Mouse (Mus musculus): ENCODE measurements around the gene Usp33. TPM values are rescaled to one million over a fixed set of nuclear protein-coding genes. Genes with fewer than 3 reads are reported as not detected.

The Usp33 gene
- total RNA-seq, 4 experiments from 2014 or later: 129 to 150 (median 142) TPM

- no peak for DNase-seq (ENCODE audit: low spot score in 2 of 2)
Measured at GRCm38 (mm10) chr3:152400875-152401274, 54.6 kb downstream of the Usp33 start.

GRCm38 (mm10) chr3:152401964-152402670 lies 55.8 kb downstream of the Usp33 start:
- DNase-seq (ENCODE audit: low spot score in 2 of 2): no peak

GRCm38 (mm10) chr3:152402671-152403066 lies 56.4 kb downstream of the Usp33 start:
- DNase-seq (ENCODE audit: low spot score in 2 of 2): no peak

GRCm38 (mm10) chr3:152403827-152404226 lies 57.5 kb downstream of the Usp33 start:
- no peak for DNase-seq (ENCODE audit: low spot score in 2 of 2)

GRCm38 (mm10) chr3:152405420-152405819 lies 59.1 kb downstream of the Usp33 start:
- DNase-seq (ENCODE audit: low spot score in 2 of 2): no peak

- DNase-seq (ENCODE audit: low spot score in 2 of 2): no peak
Measured at GRCm38 (mm10) chr3:152405978-152406640, 59.8 kb downstream of the Usp33 start.

GRCm38 (mm10) chr3:152410980-152411551 lies 64.8 kb downstream of the Usp33 start:
- DNase-seq (ENCODE audit: low spot score in 2 of 2): no peak

GRCm38 (mm10) chr3:152412362-152412761 lies 66.1 kb downstream of the Usp33 start:
- no peak for DNase-seq (ENCODE audit: low spot score in 2 of 2)

- no peak for DNase-seq (ENCODE audit: low spot score in 2 of 2)
Measured at GRCm38 (mm10) chr3:152428925-152429324, 82.6 kb downstream of the Usp33 start.

- no peak for DNase-seq (ENCODE audit: low spot score in 2 of 2)
Measured at GRCm38 (mm10) chr3:152432677-152433076, 86.4 kb downstream of the Usp33 start.

- no peak for DNase-seq (ENCODE audit: low spot score in 2 of 2)
Measured at GRCm38 (mm10) chr3:152435590-152435989, 89.3 kb downstream of the Usp33 start.

GRCm38 (mm10) chr3:152438068-152438467 lies 91.8 kb downstream of the Usp33 start:
- no peak for DNase-seq (ENCODE audit: low spot score in 2 of 2)

GRCm38 (mm10) chr3:152442795-152443194 lies 96.5 kb downstream of the Usp33 start:
- no peak for DNase-seq (ENCODE audit: low spot score in 2 of 2)

Other genes with a start within 250 kb of the Usp33 start
- gene Gipc2, start 180.2 kb upstream of the Usp33 start, total RNA-seq (2022): 1 to 10 TPM; 3.3 to 6.7 (median 5.0) TPM
- 10 to 100 TPM; 62.7 to 70.1 (median 65.9) TPM for gene Dnajb4, start 136.2 kb upstream of the Usp33 start, total RNA-seq (2022)
- gene Fubp1, start 136.1 kb upstream of the Usp33 start, total RNA-seq (2022): 100 to 1,000 TPM in 3 of 4 experiments, 10 to 100 TPM in 1; 98.9 to 115 (median 104) TPM
- gene Nexn, start 80.1 kb upstream of the Usp33 start, total RNA-seq (2022): 1 to 10 TPM; 6.5 to 9.8 (median 7.7) TPM
- 10 to 100 TPM; 82.5 to 93.1 (median 87.5) TPM for gene Miga1, start 6.1 kb upstream of the Usp33 start, total RNA-seq (2022)
- 10 to 100 TPM; 48.1 to 52.1 (median 49.2) TPM for gene Zzz3, start 49.0 kb downstream of the Usp33 start, total RNA-seq (2022)